Mouse (Mus musculus) G1E (cell line): Measurements from ENCODE around the gene Apoa5.

Experiments used
- CTCF ChIP-seq: IDR thresholded peaks from 2 replicates; pipeline ENCODE4 v1.5.1; 2012; ENCODE audit warnings: low read depth, low read length, inconsistent platforms, mixed read lengths
- GATA1 ChIP-seq: IDR thresholded peaks from 2 replicates; pipeline ENCODE4 v1.6.1; 2012; ENCODE audit warnings: borderline replicate concordance, low read length, inconsistent platforms, mixed read lengths
- POLR2AphosphoS5 ChIP-seq: IDR thresholded peaks from 2 replicates; pipeline ENCODE4 v1.6.1; 2012; ENCODE audit warnings: low read depth, low read length, inconsistent platforms; ENCODE audit not compliant: insufficient replicate concordance
- TAL1 ChIP-seq: conservative IDR thresholded peaks from 2 replicates; pipeline ENCODE4 v1.6.1; 2012; ENCODE audit warnings: low read depth, low read length, inconsistent platforms, mixed read lengths

- TF ChIP-seq CTCF (no peak), POLR2AphosphoS5 (no peak), TAL1 (no peak), GATA1 (no peak)
Measured at GRCm38 (mm10) chr9:46270782-46271181, 2.3 kb downstream of the Apoa5 start.
